Mouse (Mus musculus): ENCODE results near the gene Dgkk.

DNA sequence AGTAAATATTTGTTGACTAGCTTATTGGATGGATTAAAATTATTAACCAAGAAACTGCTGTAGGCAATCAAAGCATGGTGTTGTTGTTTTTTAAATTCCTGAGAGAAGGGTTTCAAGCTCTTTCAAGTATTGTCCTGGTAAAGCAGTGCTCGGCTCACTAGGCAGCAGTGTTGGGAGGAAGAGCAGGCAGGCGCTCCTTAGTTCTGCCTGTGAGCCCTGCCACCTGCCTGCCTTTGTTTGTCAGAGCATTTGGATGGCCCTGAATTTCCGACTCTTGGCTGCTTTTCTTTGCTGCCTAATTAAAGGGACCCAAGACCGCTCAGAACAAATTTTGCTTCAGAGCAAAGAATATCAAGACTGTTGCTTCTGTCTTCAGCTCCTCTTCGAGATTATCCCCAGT lies 114.8 kb downstream of the Dgkk start:
- TF ChIP-seq GATA1 (IDR thresholded peaks at IDR 0.05; ENCODE audit: borderline replicate concordance, low read length) = no peak
- no peak for TF ChIP-seq FLI1 (IDR thresholded peaks at IDR 0.05; ENCODE audit: low read length)

All from megakaryocyte, embryonic 14.5 days (primary cell).